Mouse (Mus musculus) small intestine, adult 2 months (tissue): ENCODE data around the gene Adck2.

Source experiments
- CTCF ChIP-seq: fragments of 200-500 bp; IDR thresholded peaks from 2 replicates; pipeline ENCODE4 v1.5.1; 2012; ENCODE audit warnings: low read depth, mild to moderate bottlenecking, control low read depth, inconsistent platforms, low read length, moderate library complexity, mixed read lengths; ENCODE audit not compliant: insufficient replicate concordance, insufficient read length; ENCODE audit errors: extremely low read depth
- POLR2A ChIP-seq: fragments of 200-500 bp; IDR thresholded peaks from 2 replicates; pipeline ENCODE4 v1.6.1; 2012; ENCODE audit warnings: low read depth, mild to moderate bottlenecking, control low read depth, inconsistent platforms, low read length, moderate library complexity

GRCm38 (mm10) chr6:39600851-39601250 lies 27.2 kb downstream of the Adck2 start:
- TF ChIP-seq CTCF (no peak), POLR2A (no peak)
